Mouse (Mus musculus): Measurements from ENCODE around the gene Igsf9b. TPM values are rescaled to one million over a fixed set of nuclear protein-coding genes. Genes with fewer than 3 reads are reported as not detected.

The Igsf9b gene
- polyA plus RNA-seq, 1 experiment from 2014 or later: 2.4 TPM

DNA sequence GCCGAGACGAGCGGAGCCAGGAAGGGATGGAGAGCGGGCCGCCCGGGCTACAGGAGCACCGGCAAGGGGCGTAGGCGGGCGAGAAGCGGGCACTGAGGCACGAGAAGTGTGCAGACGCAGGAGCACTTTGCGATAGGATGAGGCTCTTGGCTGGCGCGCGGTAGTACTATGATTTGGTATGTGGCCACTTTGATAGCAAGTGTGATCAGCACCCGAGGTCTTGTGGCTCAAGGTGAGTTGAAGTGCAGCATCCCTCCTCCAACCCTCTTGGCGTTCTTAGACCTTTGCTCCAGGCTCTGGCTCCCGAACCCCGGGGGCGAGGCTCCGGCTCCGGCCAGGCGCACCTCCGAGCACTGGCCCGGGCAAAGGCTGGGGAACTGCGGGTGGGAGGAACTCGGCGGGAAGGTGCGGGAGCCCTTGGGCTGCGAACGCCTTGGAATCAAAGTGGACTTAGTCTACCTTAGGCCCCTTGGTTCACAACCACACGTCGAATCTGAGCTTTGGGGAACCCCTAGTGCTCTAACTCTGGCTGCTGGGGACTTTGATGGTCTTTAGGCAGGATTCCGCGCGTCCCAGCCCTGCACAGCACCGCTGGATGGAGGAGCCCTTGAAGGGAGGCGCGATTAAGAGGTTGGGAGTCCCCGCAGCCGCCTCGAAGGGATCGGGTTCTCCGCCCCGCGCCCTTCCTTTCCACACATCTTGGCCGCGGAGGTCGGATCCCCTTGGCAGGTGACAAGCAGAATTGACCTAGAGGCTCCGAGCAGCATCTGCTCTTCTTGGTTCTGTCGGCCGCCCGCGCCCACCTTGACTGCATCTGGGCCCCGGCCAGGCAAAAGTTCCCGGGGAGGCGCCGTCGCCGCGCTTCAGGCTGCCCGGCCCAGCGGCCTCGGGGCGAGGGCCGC is 533 bp downstream of the Igsf9b start:
- Histone ChIP-seq H3K9ac (replicated peaks; ENCODE audit: low read length) (peak overlapping the region; percentile 46), H3K4me1 (ENCODE audit: control insufficient read depth, insufficient read depth, low read length) (peaks cover 15% of the 10 kb centered on the region), H3K4me2 (ENCODE audit: low read depth, low read length) (peak overlapping the region; percentile 94), H3K4me3 (ENCODE audit: low read depth, low read length) (peak overlapping the region; percentile 73), H3K27me3 (ENCODE audit: control insufficient read depth, insufficient read depth, low read length) (peaks cover 12% of the 10 kb centered on the region; the same call in 1 of the 2 replicates), H3K27ac (replicated peaks; ENCODE audit: low read depth, low read length) (no peak overlapping the region), H3K36me3 (replicated peaks; ENCODE audit: control insufficient read depth, insufficient read depth, low read depth, low read length) (no peaks in the 10 kb centered on the region), H3K9me3 (replicated peaks; ENCODE audit: control insufficient read depth, low read length) (no peaks in the 10 kb centered on the region)
- peak; percentile 19; the same call in 1 of the 2 replicates for ATAC-seq (replicated peaks; ENCODE audit: insufficient number of reproducible peaks, low FRiP score, low TSS enrichment, low read depth)
- peak; percentile 17 for DNase-seq (ENCODE audit: low spot score)
- under 1% methylated on average over 65 of the region's 68 CpGs for WGBS

DNA sequence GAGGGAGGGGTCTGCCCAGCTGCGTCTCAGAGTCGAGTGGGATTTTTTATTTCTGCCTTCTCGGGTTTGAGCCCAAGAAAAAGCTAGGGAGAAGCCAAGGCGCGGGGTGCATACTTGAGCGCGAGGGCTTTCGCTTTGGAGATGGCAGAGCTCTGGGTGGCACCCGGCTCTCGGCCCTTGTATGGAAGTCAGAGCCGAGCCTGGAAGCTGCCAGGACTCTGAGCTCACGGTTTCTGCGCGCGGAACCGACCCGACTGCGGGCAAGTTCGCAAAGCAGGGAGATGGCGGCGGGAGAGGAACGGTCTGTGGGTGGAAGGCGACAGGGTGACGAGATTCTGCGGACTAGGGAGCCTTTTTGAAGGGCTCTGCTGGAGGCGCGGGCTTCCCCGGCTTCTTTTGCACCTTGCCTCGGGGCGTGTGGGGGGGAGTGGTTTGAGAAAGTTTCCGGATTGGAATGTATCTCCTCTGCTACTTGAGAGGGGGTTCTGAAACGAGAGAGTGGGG is 1.2 kb downstream of the Igsf9b start:
- no peaks in the 10 kb centered on the region for H3K9me3 ChIP-seq (replicated peaks; ENCODE audit: control insufficient read depth, low read length)
- under 1% methylated on average over 32 of the region's 32 CpGs for WGBS
- DNase-seq (ENCODE audit: low spot score) (peak; percentile 31), ATAC-seq (replicated peaks; ENCODE audit: insufficient number of reproducible peaks, low FRiP score, low TSS enrichment, low read depth) (no peak)
- H3K27ac ChIP-seq (replicated peaks; ENCODE audit: low read depth, low read length): no peak overlapping the region
- no peaks in the 10 kb centered on the region for H3K36me3 ChIP-seq (replicated peaks; ENCODE audit: control insufficient read depth, insufficient read depth, low read depth, low read length)
- H3K27me3 ChIP-seq (ENCODE audit: control insufficient read depth, insufficient read depth, low read length): peaks cover 12% of the 10 kb centered on the region; the same call in 1 of the 2 replicates
- H3K4me2 ChIP-seq (ENCODE audit: low read depth, low read length): peak overlapping the region; percentile 94
- peaks cover 15% of the 10 kb centered on the region for H3K4me1 ChIP-seq (ENCODE audit: control insufficient read depth, insufficient read depth, low read length)
- peak overlapping the region; percentile 73 for H3K4me3 ChIP-seq (ENCODE audit: low read depth, low read length)
- peak overlapping the region; percentile 46 for H3K9ac ChIP-seq (replicated peaks; ENCODE audit: low read length)

- ATAC-seq (replicated peaks; ENCODE audit: insufficient number of reproducible peaks, low FRiP score, low TSS enrichment, low read depth): no peak
- Histone ChIP-seq H3K27ac (replicated peaks; ENCODE audit: low read depth, low read length) (no peak overlapping the region), H3K4me1 (ENCODE audit: control insufficient read depth, insufficient read depth, low read length) (peaks cover 15% of the 10 kb centered on the region)
These were observed 1.7 kb downstream of the Igsf9b start for GRCm38 (mm10) chr9:27300698-27301097.

GRCm38 (mm10) chr9:27301486-27301885 is 2.5 kb downstream of the Igsf9b start:
- no peak overlapping the region for H3K4me3 ChIP-seq (ENCODE audit: low read depth, low read length)
- peak overlapping the region; percentile 7; the same call in 1 of the 2 replicates for H3K4me2 ChIP-seq (ENCODE audit: low read depth, low read length)
- ATAC-seq (replicated peaks; ENCODE audit: insufficient number of reproducible peaks, low FRiP score, low TSS enrichment, low read depth) (no peak), DNase-seq (ENCODE audit: low spot score) (peak; percentile 83)
- H3K27ac ChIP-seq (replicated peaks; ENCODE audit: low read depth, low read length): no peak overlapping the region
- no peak overlapping the region for H3K9ac ChIP-seq (replicated peaks; ENCODE audit: low read length)
- 20% methylated on average over 5 of the region's 5 CpGs for WGBS
- no peaks in the 10 kb centered on the region for H3K36me3 ChIP-seq (replicated peaks; ENCODE audit: control insufficient read depth, insufficient read depth, low read depth, low read length)
- H3K9me3 ChIP-seq (replicated peaks; ENCODE audit: control insufficient read depth, low read length): no peaks in the 10 kb centered on the region
- H3K27me3 ChIP-seq (ENCODE audit: control insufficient read depth, insufficient read depth, low read length): peaks cover 12% of the 10 kb centered on the region; the same call in 1 of the 2 replicates
- H3K4me1 ChIP-seq (ENCODE audit: control insufficient read depth, insufficient read depth, low read length): peaks cover 15% of the 10 kb centered on the region

More at GRCm38 (mm10) chr9:27300698-27301097, 1.7 kb downstream of the Igsf9b start:
- 6% methylated on average over 4 of the region's 4 CpGs for WGBS
- peaks cover 12% of the 10 kb centered on the region; the same call in 1 of the 2 replicates for H3K27me3 ChIP-seq (ENCODE audit: control insufficient read depth, insufficient read depth, low read length)
- no peaks in the 10 kb centered on the region for H3K9me3 ChIP-seq (replicated peaks; ENCODE audit: control insufficient read depth, low read length)
- no peak overlapping the region for H3K9ac ChIP-seq (replicated peaks; ENCODE audit: low read length)
- DNase-seq (ENCODE audit: low spot score): no peak
- peak overlapping the region; percentile 94 for H3K4me2 ChIP-seq (ENCODE audit: low read depth, low read length)
- peak overlapping the region; percentile 73 for H3K4me3 ChIP-seq (ENCODE audit: low read depth, low read length)
- H3K36me3 ChIP-seq (replicated peaks; ENCODE audit: control insufficient read depth, insufficient read depth, low read depth, low read length): no peaks in the 10 kb centered on the region

DNA sequence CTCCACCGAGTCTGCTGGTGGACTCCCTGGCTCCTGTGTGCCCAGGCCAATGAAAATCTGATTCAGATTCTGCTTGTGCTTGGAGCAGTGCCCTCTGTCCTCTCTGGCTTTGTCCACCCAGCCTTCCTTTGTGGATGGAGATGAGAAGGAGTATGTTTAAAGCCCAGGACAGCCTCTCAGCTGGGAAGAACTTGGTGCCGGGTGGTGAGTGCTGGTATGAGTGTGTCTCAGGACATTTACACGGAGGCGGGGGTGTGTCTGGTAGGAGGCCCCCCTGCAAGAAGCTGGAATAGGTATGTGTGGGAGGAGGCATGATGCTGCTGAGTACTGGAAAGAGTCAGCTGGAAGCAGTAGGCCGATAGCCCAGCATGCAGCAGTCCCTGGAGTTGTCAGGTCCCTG is 3.3 kb downstream of the Igsf9b start:
- H3K9ac ChIP-seq (replicated peaks; ENCODE audit: low read length): no peak overlapping the region
- peaks cover 15% of the 10 kb centered on the region for H3K4me1 ChIP-seq (ENCODE audit: control insufficient read depth, insufficient read depth, low read length)
- H3K27me3 ChIP-seq (ENCODE audit: control insufficient read depth, insufficient read depth, low read length): peaks cover 12% of the 10 kb centered on the region; the same call in 1 of the 2 replicates
- WGBS: 55% methylated on average over 5 of the region's 5 CpGs
- H3K9me3 ChIP-seq (replicated peaks; ENCODE audit: control insufficient read depth, low read length): no peaks in the 10 kb centered on the region
- H3K27ac ChIP-seq (replicated peaks; ENCODE audit: low read depth, low read length): no peak overlapping the region
- no peak for DNase-seq (ENCODE audit: low spot score)
- H3K4me3 ChIP-seq (ENCODE audit: low read depth, low read length): no peak overlapping the region
- no peak overlapping the region for H3K4me2 ChIP-seq (ENCODE audit: low read depth, low read length)
- no peaks in the 10 kb centered on the region for H3K36me3 ChIP-seq (replicated peaks; ENCODE audit: control insufficient read depth, insufficient read depth, low read depth, low read length)
- no peak for ATAC-seq (replicated peaks; ENCODE audit: insufficient number of reproducible peaks, low FRiP score, low TSS enrichment, low read depth)

DNA sequence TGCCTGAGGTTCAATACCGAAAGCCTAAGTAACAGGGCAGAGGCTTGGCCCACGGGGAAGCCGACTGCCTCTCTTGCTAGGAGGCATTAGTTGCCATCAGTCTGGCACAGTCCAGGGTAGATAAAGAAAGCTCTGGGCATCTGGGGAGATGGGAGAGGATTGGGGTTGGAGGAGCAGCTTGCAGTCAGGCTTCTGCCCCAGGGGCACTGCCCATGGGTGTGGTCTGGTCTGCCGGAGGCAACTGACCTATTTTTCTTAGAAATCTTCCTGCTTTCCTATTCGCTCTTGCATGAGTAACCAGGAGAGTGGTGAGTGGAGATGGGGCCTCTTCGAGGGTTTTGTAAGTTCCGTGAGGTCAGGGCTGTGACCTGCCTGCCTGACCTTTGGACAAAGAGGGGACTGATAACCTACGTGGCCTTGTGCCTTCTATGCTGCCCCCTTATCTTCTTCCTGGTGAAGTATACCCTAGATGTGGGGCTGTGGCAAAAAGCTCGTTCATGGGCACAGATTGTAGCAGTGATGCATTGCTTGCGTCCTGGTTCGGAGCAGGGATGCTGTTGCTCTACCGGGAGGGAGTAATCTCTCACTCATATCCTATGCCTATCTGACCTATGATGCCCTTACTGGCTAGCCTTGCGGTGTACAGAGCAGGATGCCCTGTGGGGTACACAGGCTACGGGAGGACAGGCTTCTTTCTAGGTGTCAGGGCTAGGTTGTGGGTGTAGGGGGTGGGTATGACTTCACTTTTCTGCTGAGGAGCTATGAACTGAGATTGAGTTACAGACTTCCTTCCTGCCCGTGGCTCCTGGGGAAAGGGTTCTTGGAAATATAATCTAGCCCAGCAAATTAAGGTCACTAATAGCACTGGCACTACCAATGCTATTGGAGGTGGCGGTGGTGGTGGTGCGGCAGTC is 4.8 kb downstream of the Igsf9b start:
- 37% methylated on average over 17 of the region's 17 CpGs for WGBS
- ATAC-seq (replicated peaks; ENCODE audit: insufficient number of reproducible peaks, low FRiP score, low TSS enrichment, low read depth) (no peak), DNase-seq (ENCODE audit: low spot score) (no peak)
- Histone ChIP-seq H3K27me3 (ENCODE audit: control insufficient read depth, insufficient read depth, low read length) (peaks cover 12% of the 10 kb centered on the region; the same call in 1 of the 2 replicates), H3K9ac (replicated peaks; ENCODE audit: low read length) (no peak overlapping the region), H3K9me3 (replicated peaks; ENCODE audit: control insufficient read depth, low read length) (no peaks in the 10 kb centered on the region), H3K4me2 (ENCODE audit: low read depth, low read length) (no peak overlapping the region), H3K27ac (replicated peaks; ENCODE audit: low read depth, low read length) (no peak overlapping the region), H3K4me3 (ENCODE audit: low read depth, low read length) (no peak overlapping the region), H3K36me3 (replicated peaks; ENCODE audit: control insufficient read depth, insufficient read depth, low read depth, low read length) (no peaks in the 10 kb centered on the region), H3K4me1 (ENCODE audit: control insufficient read depth, insufficient read depth, low read length) (peaks cover 15% of the 10 kb centered on the region)

DNA sequence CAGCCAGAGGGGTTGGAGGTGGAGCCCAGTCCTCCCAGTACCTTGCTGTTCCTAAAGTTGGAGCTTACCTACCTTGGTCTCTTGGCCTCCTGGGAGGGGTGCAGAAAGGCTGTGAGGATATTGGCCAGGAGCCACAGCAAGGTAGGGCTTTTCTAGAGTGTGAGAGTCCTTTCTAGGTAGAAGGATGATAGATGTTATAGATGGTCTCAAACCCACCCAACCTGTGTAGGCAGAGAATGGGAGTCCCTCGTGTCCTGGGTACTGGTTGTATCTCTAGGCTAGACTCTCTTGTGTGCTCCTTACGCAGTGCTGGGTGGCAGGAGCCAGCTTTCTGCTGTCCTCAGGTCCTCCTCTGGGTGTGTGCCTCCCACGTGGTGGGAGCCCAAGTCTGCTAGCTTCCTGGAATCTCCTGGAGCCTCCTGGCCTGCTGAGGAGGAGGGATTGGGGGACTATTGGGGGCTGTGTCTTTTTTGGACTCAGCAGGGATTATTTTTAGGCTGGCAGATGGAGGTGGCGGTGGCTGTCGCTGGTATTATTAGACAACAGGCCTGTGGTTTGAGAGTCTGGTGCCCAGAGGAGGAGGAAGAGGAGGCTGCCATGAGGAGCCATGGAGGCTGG is 5.6 kb downstream of the Igsf9b start:
- Histone ChIP-seq H3K4me2 (ENCODE audit: low read depth, low read length) (no peak overlapping the region), H3K4me3 (ENCODE audit: low read depth, low read length) (no peak overlapping the region), H3K9me3 (replicated peaks; ENCODE audit: control insufficient read depth, low read length) (no peaks in the 10 kb centered on the region), H3K4me1 (ENCODE audit: control insufficient read depth, insufficient read depth, low read length) (peaks cover 14% of the 10 kb centered on the region), H3K9ac (replicated peaks; ENCODE audit: low read length) (no peak overlapping the region), H3K27me3 (ENCODE audit: control insufficient read depth, insufficient read depth, low read length) (peaks cover 9% of the 10 kb centered on the region; the same call in 1 of the 2 replicates), H3K36me3 (replicated peaks; ENCODE audit: control insufficient read depth, insufficient read depth, low read depth, low read length) (no peaks in the 10 kb centered on the region), H3K27ac (replicated peaks; ENCODE audit: low read depth, low read length) (no peak overlapping the region)
- ATAC-seq (replicated peaks; ENCODE audit: insufficient number of reproducible peaks, low FRiP score, low TSS enrichment, low read depth) (no peak), DNase-seq (ENCODE audit: low spot score) (no peak)
- WGBS: 75% methylated on average over 5 of the region's 5 CpGs

Measured in embryonic facial prominence, embryonic 11.5 days (tissue).